Mouse (Mus musculus) heart, embryonic 11.5 days (tissue): ENCODE results near the gene Arhgap24. TPM values are rescaled to one million over a fixed set of nuclear protein-coding genes. Genes with fewer than 3 reads are reported as not detected.

Experiments used
- ATAC-seq: fragments of 200-750 bp; cut with Nextera tagmentation; replicated peaks from 2 replicates; pipeline ENCODE4 v1.8.0; 2017; ENCODE audit warnings: moderate library complexity; ENCODE audit not compliant: insufficient number of reproducible peaks, low FRiP score, low TSS enrichment
- H3K27ac ChIP-seq: fragments of 300-500 bp; sonication (generic); 2 replicates; pipeline ENCODE4 v1.5.1; 2014; ENCODE audit warnings: mild to moderate bottlenecking, low read depth, low read length
- H3K27me3 ChIP-seq: fragments of 300-500 bp; sonication (generic); 2 replicates; pipeline ENCODE4 v1.6.1; 2014; ENCODE audit warnings: mild to moderate bottlenecking, low read length, mixed read lengths; ENCODE audit not compliant: control insufficient read depth, insufficient read depth
- H3K36me3 ChIP-seq: fragments of 300-500 bp; sonication (generic); 2 replicates; pipeline ENCODE4 v1.6.1; 2014; ENCODE audit warnings: mild to moderate bottlenecking, low read length, moderate library complexity, mixed read lengths; ENCODE audit not compliant: control insufficient read depth, insufficient read depth
- H3K4me1 ChIP-seq: fragments of 300-500 bp; sonication (generic); 2 replicates; pipeline ENCODE4 v1.6.1; 2014; ENCODE audit warnings: low read length; ENCODE audit not compliant: control insufficient read depth, insufficient read depth
- H3K4me2 ChIP-seq: fragments of 300-500 bp; sonication (generic); 2 replicates; pipeline ENCODE4 v1.6.1; 2014; ENCODE audit warnings: mild to moderate bottlenecking, moderate library complexity
- H3K4me3 ChIP-seq: fragments of 300-500 bp; sonication (generic); 2 replicates; pipeline ENCODE4 v1.5.1; 2014; ENCODE audit warnings: low read depth, low read length
- H3K9ac ChIP-seq: fragments of 300-500 bp; sonication (generic); 2 replicates; pipeline ENCODE4 v1.6.1; 2014; ENCODE audit warnings: mild to moderate bottlenecking, low read depth, low read length, moderate library complexity
- H3K9me3 ChIP-seq: fragments of 300-500 bp; sonication (generic); replicated peaks from 2 replicates; pipeline ENCODE4 v1.6.1; 2016; ENCODE audit warnings: low read length; ENCODE audit not compliant: control insufficient read depth
- WGBS: fragments of 180-500 bp; shearing (Covaris S2); extraction: QIAGEN DNeasy Blood & Tissue Kit; methylation state at CpG from one replicate; pipeline ENCODE4 v1.1.7; 2014; ENCODE audit not compliant: insufficient replicate concordance; 5-methylcytosine and 5-hydroxymethylcytosine counted together
- polyA plus RNA-seq: library from polyadenylated mRNA; unstranded; fragments of >200 nt; fragmentation: Nextera tagmentation; extraction: Ambion mirVana; gene quantifications from 2 replicates; pipeline ENCODE4 v1.2.1, GENCODE M21; 2014

Gene Arhgap24
- polyA plus RNA-seq, 1 experiment from 2014 or later, result 6.2 TPM

- Histone ChIP-seq H3K4me2 (no peak overlapping the region), H3K36me3 (no peaks in the 10 kb centered on the region), H3K27ac (no peak overlapping the region), H3K9me3 (no peaks in the 10 kb centered on the region), H3K4me3 (no peak overlapping the region), H3K9ac (no peak overlapping the region), H3K4me1 (no peaks in the 10 kb centered on the region), H3K27me3 (no peaks in the 10 kb centered on the region)
- ATAC-seq, result no peak
Measured at GRCm38 (mm10) chr5:102659061-102659460, 177.9 kb downstream of the Arhgap24 start.

- no peak overlapping the region for H3K27ac ChIP-seq
- H3K4me2 ChIP-seq, result no peak overlapping the region
Measured at GRCm38 (mm10) chr5:102664988-102665726, 184.0 kb downstream of the Arhgap24 start.

GRCm38 (mm10) chr5:102666886-102667285 is 185.7 kb downstream of the Arhgap24 start:
- H3K4me1 ChIP-seq, result no peaks in the 10 kb centered on the region
- no peak for ATAC-seq
- WGBS, result 81% methylated on average over 3 of the region's 3 CpGs

More at GRCm38 (mm10) chr5:102664988-102665726, 184.0 kb downstream of the Arhgap24 start:
- Histone ChIP-seq H3K27me3 (no peaks in the 10 kb centered on the region), H3K9ac (no peak overlapping the region), H3K36me3 (no peaks in the 10 kb centered on the region), H3K4me3 (no peak overlapping the region), H3K4me1 (no peaks in the 10 kb centered on the region), H3K9me3 (no peaks in the 10 kb centered on the region)
- ATAC-seq, result no peak
- WGBS, result 69% methylated on average over 13 of the region's 13 CpGs

GRCm38 (mm10) chr5:102667754-102668575 is 186.8 kb downstream of the Arhgap24 start:
- WGBS, result 85% methylated on average over 9 of the region's 9 CpGs
- no peak overlapping the region for H3K4me2 ChIP-seq

More at GRCm38 (mm10) chr5:102666886-102667285, 185.7 kb downstream of the Arhgap24 start:
- Histone ChIP-seq H3K36me3 (no peaks in the 10 kb centered on the region), H3K9me3 (no peaks in the 10 kb centered on the region), H3K27ac (no peak overlapping the region), H3K27me3 (no peaks in the 10 kb centered on the region), H3K4me3 (no peak overlapping the region), H3K4me2 (no peak overlapping the region), H3K9ac (no peak overlapping the region)

GRCm38 (mm10) chr5:102670206-102670605 is 189.0 kb downstream of the Arhgap24 start:
- H3K4me2 ChIP-seq, result no peak overlapping the region
- H3K9ac ChIP-seq, result no peak overlapping the region
- no peak for ATAC-seq
- H3K27me3 ChIP-seq, result no peaks in the 10 kb centered on the region
- no peak overlapping the region for H3K4me3 ChIP-seq
- H3K4me1 ChIP-seq, result no peaks in the 10 kb centered on the region
- H3K36me3 ChIP-seq, result no peaks in the 10 kb centered on the region
- 64% methylated on average over 4 of the region's 4 CpGs for WGBS
- H3K27ac ChIP-seq, result no peak overlapping the region
- no peaks in the 10 kb centered on the region for H3K9me3 ChIP-seq

More at GRCm38 (mm10) chr5:102667754-102668575, 186.8 kb downstream of the Arhgap24 start:
- no peaks in the 10 kb centered on the region for H3K4me1 ChIP-seq
- no peak overlapping the region for H3K4me3 ChIP-seq
- no peak overlapping the region for H3K9ac ChIP-seq
- H3K27me3 ChIP-seq, result no peaks in the 10 kb centered on the region
- H3K36me3 ChIP-seq, result no peaks in the 10 kb centered on the region
- H3K9me3 ChIP-seq, result no peaks in the 10 kb centered on the region
- H3K27ac ChIP-seq, result no peak overlapping the region
- no peak for ATAC-seq

GRCm38 (mm10) chr5:102670731-102671345 is 189.6 kb downstream of the Arhgap24 start:
- H3K9me3 ChIP-seq, result no peaks in the 10 kb centered on the region
- no peak for ATAC-seq
- WGBS, result 49% methylated on average over 5 of the region's 5 CpGs
- H3K4me2 ChIP-seq, result no peak overlapping the region
- H3K4me1 ChIP-seq, result no peaks in the 10 kb centered on the region
- H3K4me3 ChIP-seq, result no peak overlapping the region
- H3K27me3 ChIP-seq, result no peaks in the 10 kb centered on the region
- no peak overlapping the region for H3K9ac ChIP-seq
- no peaks in the 10 kb centered on the region for H3K36me3 ChIP-seq
- H3K27ac ChIP-seq, result no peak overlapping the region

GRCm38 (mm10) chr5:102675326-102675725 is 194.1 kb downstream of the Arhgap24 start:
- H3K27ac ChIP-seq, result no peak overlapping the region
- H3K36me3 ChIP-seq, result no peaks in the 10 kb centered on the region
- H3K9ac ChIP-seq, result no peak overlapping the region
- WGBS, result 68% methylated on average over 2 of the region's 2 CpGs
- no peak for ATAC-seq
- H3K27me3 ChIP-seq, result no peaks in the 10 kb centered on the region
- no peak overlapping the region for H3K4me2 ChIP-seq
- no peaks in the 10 kb centered on the region for H3K4me1 ChIP-seq
- no peak overlapping the region for H3K4me3 ChIP-seq
- no peaks in the 10 kb centered on the region for H3K9me3 ChIP-seq

- Histone ChIP-seq H3K4me1 (no peaks in the 10 kb centered on the region), H3K4me2 (no peak overlapping the region), H3K9ac (no peak overlapping the region), H3K36me3 (no peaks in the 10 kb centered on the region), H3K9me3 (no peaks in the 10 kb centered on the region), H3K27me3 (no peaks in the 10 kb centered on the region), H3K27ac (no peak overlapping the region), H3K4me3 (no peak overlapping the region)
- ATAC-seq, result no peak
- WGBS, result 37% methylated on average over 2 of the region's 2 CpGs
Measured at GRCm38 (mm10) chr5:102677176-102677575, 196.0 kb downstream of the Arhgap24 start.
